Mouse (Mus musculus): ENCODE data around the gene Gstm5.
"Not testable (repeated sequence)": the region's sequence is repeated elsewhere in the genome, so short reads cannot be mapped to it uniquely, and the experiment has no call there.

The Gstm5 gene

GRCm38 (mm10) chr3:107895720-107896569 is at the start of gene Gstm5:
Gene Gstm5, plus strand, starts transcription at chr3:107895821.
- DNase-seq (ENCODE audit: low read depth in 2 of 2, low spot score in 2 of 2): no peak

GRCm38 (mm10) chr3:107846175-107846574 is 49.4 kb upstream of the Gstm5 start:
- peak in 1 of 2 experiments; percentile 26 for DNase-seq (ENCODE audit: low read depth in 2 of 2, low spot score in 2 of 2)

- DNase-seq (ENCODE audit: low read depth in 2 of 2, low spot score in 2 of 2): no peak
Measured at GRCm38 (mm10) chr3:107846835-107847234, 48.8 kb upstream of the Gstm5 start.

DNA sequence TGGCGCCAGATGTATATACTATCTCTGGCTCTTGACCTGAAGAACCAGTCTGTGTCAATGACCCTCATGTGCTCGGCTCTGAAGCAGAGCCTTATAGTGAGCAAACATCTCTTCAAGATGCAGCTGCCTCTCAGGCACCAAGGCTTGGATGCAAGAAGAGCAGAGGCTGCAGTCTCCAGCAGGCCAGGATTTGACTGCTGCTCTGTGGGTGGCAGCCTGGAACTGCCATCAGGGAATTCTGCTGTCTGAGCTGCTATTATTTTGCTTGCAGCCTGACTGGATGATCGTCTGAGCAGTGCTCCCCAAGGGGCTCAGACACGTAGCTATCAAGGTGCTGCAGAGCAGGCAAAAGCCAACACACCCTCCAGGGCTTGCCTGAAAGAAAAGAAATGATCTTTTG is 47.5 kb upstream of the Gstm5 start:
- no peak for DNase-seq (ENCODE audit: low read depth in 2 of 2, low spot score in 2 of 2)

DNA sequence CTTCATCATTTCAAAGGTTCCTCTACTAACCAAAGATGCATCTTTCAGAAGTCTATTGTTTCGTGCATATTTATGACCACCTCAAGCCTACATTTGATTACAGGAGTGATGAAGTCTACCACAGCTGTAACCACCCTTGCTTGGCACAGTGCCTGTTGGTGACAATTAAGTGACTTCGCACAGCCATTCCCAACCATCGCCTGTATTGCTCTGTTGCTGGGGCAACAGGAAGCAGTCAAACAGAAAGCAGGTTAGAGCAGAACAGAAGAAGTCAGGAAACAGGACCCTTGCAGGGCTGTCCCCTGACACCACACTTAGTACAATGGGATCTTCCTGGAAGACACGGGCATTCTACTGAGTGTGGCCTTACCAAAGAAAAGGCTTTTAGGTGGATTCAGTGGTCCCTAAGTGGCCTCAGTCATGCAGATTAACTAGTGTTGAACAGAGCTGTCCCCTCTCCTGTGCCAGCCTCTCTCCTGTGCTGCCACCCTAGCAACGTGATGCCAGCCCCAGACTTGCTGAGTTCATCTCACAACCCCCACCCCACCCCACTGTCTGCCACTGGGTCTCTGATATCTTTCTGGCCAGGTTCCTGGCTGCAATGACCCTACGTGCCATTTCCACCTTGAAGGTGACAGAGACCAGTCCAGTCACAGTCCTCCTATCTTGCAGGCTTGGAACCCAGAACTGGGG is 46.5 kb upstream of the Gstm5 start:
- no peak for DNase-seq (ENCODE audit: low read depth in 2 of 2, low spot score in 2 of 2)

- DNase-seq (ENCODE audit: low read depth in 2 of 2, low spot score in 2 of 2): no peak
Measured at GRCm38 (mm10) chr3:107849693-107850031, 46.0 kb upstream of the Gstm5 start.

- no peak for DNase-seq (ENCODE audit: low read depth in 2 of 2, low spot score in 2 of 2)
Measured at GRCm38 (mm10) chr3:107850418-107851031, 45.1 kb upstream of the Gstm5 start.

- no peak for DNase-seq (ENCODE audit: low read depth in 2 of 2, low spot score in 2 of 2)
Measured at GRCm38 (mm10) chr3:107852786-107853185, 42.8 kb upstream of the Gstm5 start.

GRCm38 (mm10) chr3:107853232-107854181 is 42.1 kb upstream of the Gstm5 start:
- DNase-seq (ENCODE audit: low read depth in 2 of 2, low spot score in 2 of 2): no peak

GRCm38 (mm10) chr3:107855368-107855767 is 40.3 kb upstream of the Gstm5 start:
- no peak for DNase-seq (ENCODE audit: low read depth in 2 of 2, low spot score in 2 of 2)

DNA sequence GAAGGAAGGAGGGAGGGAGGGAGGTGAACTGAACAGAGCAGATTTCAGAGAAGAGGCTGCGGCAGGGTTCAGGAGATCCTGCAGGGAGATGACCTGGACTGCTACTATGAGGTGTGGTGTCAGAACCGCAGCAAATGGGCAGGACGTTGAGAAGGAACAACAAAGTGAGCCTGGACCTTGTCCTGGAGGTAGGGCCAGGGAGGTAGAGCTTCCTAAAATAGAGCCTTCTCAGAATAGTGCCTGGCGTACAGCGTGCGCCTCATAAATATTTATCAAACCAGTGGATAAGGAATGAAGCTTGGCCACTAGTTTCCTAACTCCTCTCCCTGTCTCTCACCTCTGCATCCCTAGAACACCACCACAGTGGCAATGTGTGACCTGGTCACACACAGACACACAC is 38.0 kb upstream of the Gstm5 start:
- DNase-seq (ENCODE audit: low read depth in 2 of 2, low spot score in 2 of 2): no peak

GRCm38 (mm10) chr3:107861483-107861882 is 34.1 kb upstream of the Gstm5 start:
- DNase-seq (ENCODE audit: low read depth in 2 of 2, low spot score in 2 of 2): not testable (repeated sequence)

GRCm38 (mm10) chr3:107862471-107862870 is 33.1 kb upstream of the Gstm5 start:
- no peak for DNase-seq (ENCODE audit: low read depth in 2 of 2, low spot score in 2 of 2)

DNA sequence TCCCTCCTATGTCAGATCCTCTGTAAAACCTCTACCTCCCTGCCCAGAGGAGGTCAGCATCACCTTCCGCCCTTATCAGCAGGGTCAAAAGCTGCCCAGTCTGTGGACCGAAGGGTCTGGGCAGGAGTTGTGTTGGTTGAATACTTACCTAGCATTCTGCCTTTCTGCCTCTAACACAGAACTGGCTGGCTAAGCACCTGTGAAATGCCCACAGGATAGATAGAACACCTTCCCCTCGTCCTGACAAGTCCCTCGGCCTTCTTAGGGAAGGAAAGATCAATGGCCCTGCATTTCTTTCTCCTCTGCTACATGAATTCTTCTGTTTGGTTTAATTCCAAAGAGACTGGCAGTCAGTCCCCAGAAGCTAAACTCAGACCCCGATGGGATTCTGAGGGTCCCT is 32.1 kb upstream of the Gstm5 start:
- DNase-seq (ENCODE audit: low read depth in 2 of 2, low spot score in 2 of 2): no peak

GRCm38 (mm10) chr3:107863898-107864603 is 31.6 kb upstream of the Gstm5 start:
- peak; percentile 69 to 75 for DNase-seq (ENCODE audit: low read depth in 2 of 2, low spot score in 2 of 2)

DNA sequence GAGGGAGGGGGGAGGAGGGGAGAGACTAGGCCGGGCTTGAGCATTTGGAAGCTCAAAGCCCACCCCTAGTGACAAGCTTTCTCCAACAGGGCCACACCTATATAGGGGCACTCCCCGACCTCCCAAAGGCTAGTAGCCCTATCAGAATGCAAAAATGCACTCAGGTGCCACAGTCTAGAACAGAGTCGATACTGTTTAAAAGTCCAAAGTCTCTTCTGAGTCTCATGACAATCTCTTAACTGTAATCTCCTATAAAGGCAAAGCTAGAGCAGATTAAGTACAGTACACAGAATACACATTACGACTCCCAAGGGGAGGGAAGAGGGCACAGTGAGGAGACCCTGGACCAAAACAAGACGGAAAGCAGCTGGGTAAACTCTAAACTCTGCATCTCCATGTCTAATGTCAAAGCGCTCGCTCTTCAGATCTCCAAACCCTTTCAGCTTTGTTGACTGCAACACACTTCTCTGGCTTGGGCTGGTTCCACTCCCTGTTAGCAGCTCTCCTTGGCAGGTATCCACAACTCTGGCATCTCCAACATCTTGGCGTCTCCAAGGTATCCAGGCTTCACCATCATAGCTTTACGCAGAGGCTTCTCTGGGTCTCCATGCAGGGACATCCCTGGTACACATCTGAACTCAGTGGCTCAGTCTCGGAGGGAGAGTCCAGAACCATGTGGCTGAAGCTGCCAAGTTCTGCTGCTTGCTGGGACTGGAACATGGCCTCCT is 30.1 kb upstream of the Gstm5 start:
- DNase-seq (ENCODE audit: low read depth in 2 of 2, low spot score in 2 of 2): no peak

DNA sequence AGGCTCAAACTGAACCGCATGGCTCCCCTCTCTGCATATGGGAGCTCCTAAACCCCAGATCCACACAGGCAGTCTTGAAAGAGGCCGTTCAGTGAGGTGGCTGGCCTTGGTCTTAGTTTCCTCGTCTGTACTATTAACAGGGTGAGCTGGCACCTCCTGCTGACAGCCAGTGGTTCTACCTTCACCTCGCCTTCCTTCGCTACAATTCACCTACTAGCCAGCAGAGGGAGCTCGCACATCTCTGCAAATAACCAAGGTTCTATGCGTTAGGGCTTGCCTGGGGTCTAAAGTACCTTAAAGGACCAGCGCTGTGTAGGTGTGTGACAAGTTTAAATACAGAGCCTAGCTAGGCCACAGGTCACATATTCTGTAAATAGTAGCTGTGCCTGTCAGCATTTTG is 28.5 kb upstream of the Gstm5 start:
- DNase-seq (ENCODE audit: low read depth in 2 of 2, low spot score in 2 of 2): peak; percentile 61 to 81

DNA sequence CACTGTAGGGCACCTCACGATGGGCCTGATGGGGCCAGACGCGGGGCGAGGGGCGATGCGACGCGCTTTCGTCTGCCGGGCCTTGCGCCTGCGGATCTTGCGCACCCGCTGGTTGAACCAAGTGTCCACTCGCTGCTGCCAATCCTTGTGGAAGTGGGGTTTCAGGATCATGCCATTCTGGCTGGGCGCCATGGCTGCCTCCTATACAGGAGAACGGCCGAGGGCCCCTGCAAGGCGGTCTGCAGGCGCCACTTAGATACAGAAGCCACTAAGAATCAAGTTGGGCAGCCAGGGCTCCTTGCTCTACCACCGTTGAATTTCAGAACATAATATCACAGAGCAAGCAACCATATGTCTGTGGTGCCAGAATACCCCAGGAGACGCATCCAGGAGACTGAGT is 27.2 kb upstream of the Gstm5 start:
- no peak for DNase-seq (ENCODE audit: low read depth in 2 of 2, low spot score in 2 of 2)

DNA sequence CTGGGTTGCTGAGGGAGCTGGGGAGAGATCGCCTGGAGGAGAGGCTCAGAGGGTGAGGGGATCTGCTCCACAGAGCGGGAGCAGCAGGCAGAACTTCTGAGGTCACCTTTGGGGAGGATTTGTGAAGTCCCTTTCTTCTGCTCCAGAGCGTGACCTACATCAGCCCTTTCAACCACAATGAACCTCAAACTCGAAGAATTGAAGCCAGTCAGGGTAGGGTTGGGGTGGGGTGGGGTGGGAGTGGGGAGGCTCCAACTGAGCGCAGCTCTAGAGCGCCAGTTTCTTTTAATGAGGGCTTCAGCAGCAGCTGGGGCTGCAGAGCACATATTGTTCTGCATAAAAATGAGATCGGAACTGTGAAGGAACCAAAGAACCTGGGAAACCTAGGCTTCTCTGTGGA is 26.5 kb upstream of the Gstm5 start:
- DNase-seq (ENCODE audit: low read depth in 2 of 2, low spot score in 2 of 2): no peak

DNA sequence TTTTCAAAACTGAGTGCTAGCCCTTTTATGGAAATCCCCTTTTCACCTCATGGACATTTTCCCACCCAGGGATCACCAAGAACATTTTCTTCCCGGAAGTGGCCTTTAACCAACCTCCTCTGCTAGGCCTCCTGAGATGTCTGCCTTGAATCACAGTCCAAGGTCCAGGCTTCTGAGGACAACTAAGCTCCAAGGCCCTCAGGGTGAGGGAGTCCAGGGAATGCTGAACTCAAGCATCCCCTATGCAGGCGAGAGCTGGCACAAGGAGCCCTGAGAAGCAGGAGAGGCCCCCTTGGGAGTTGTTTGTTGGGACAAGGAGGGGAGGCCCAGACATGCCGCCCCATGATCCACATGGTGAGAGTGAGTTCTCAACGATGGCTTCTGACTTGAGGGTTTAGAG is 25.7 kb upstream of the Gstm5 start:
- no peak for DNase-seq (ENCODE audit: low read depth in 2 of 2, low spot score in 2 of 2)

Data from CD8-positive naive resting alpha-beta T cell, adult 2 months (primary cell).